Mouse (Mus musculus) left cerebral cortex, postnatal 14 days (tissue): ENCODE results near the gene Lmo4. TPM values are rescaled to one million over a fixed set of nuclear protein-coding genes. Genes with fewer than 3 reads are reported as not detected.
A peak's percentile ranks its signal among the peaks of the same experiment; 100 is the strongest.

Experiments
- DNase-seq, 2 experiments: peaks; one replicate each; pipeline ENCODE4 v3.0.0; 2021 to 2022; ENCODE audit warnings: low spot score in 2 of 2, mixed read lengths in 1 of 2
- intact Hi-C: fragments of 180-260 bp; cut with DNase I; formaldehyde crosslinking; loops from one replicate; pipeline ENCODE4 v1.15.1; 2025
- total RNA-seq, 2 experiments: library from RNA; stranded (reverse); gene quantifications; 2 replicates each; pipeline ENCODE4 v1.2.3; 2021

Lmo4 gene
- total RNA-seq, 2 experiments from 2014 or later = 306 to 308 TPM

DNA sequence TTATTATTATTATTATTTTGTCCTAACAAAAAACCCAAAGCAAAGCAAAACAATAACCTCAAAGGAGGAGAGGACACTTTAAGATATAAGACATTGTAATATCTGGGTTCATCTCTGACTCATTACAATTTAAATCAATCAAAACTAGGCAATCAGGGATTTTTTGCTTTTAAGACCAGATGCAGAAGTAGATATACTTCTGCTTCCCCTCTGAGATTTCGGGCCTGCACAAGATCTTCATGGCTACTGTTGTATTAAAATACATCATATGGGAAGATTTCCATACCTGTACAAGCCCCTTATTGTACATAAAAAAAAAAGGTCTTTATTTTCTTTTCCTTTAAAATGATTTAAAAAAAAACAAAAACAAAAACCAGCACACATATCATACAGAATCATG is 1.9 kb upstream of the Lmo4 start:
- intact Hi-C loops = loop anchor here (10.0 kb wide), 1 partner anchor 962 kb away; no protein-coding TSS in a partner anchor
- no peak for DNase-seq

DNA sequence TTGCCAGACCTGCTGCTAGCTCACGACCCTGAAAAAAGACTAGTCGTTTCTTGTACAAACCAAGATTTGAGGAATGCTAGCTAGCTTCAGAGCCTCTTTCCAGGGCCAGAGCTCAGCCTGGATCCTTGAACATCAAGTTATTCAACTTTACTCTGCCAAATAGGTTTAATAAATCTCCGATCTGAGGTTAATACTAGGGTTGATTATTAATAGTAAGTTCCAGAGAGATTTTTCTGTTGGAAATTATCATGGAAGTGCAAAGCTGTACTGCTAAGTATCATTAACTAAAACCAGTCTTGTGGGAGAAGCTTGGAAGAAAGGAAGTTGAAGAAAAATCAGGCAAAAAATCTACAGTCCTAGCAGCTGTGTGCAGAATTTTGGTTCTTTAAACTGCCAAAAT is 1.2 kb upstream of the Lmo4 start:
- intact Hi-C loops = loop anchor here (10.0 kb wide), 1 partner anchor 961 kb away; no protein-coding TSS in a partner anchor

DNA sequence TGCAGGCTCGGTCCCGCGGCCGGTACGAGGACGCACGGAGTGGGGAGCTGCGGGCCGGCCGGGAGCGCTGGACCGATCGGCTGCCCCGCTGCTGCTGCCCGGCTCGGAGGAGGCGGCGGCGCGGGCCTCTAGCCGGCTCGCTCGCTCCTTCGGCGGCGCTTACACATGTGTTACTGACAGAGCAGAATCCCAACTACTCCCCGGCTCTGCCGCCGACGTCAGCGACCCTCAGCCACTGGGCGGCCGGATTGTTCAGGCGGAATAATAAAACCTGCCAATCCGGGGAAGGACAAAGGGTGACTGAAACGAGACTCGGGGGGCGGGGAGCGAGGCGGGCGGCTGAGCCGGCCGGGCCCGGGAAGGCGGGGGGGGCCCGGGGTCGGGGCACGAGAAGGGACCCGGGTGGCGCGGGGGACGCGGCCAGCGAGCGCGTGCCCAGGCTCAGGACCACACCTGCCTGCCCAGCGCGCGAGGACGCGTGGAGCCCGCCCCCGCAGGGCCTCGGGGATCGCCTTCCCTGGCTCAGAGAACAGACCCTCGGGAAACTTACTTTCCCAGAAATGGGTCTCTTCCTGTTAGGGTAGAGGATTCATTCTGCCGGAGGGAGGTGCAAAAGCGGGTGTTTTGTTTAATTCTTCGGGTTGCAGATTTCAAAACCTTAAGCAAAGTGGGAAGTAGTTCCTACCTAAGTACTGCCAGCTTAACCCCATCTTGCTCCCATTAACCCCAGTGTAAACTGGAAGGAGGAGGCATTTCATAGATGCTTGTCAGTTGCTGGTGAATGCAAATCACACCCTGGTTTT is 532 bp upstream of the Lmo4 start:
- intact Hi-C loops = loop anchor here (10.0 kb wide), 1 partner anchor 961 kb away; no protein-coding TSS in a partner anchor
- DNase-seq = peak; percentile 94 to 96

More for the DNA sequence above, 1.2 kb upstream of the Lmo4 start:
- DNase-seq = no peak

DNA sequence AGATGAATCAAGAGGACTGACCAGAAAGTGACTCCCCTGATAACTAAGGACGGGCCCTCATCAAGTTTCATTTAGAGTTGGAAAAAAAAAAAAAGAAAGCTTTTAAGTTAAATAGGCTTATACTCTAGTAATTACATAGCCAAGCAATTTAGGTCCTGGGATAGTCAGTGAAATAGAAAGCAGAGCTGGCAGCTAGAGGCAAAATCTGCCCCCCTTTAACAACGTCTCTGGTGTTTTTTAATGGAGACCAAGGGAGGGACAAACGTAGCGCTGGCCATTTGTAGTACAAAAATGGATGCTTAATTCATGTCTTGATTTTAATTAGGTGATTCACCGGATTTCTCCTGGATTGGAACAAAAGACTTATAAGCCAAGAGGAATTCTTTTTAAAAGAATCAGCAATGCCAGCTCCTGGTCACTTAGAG is 1.0 kb downstream of the Lmo4 start:
- intact Hi-C loops = loop anchor here (5.0 to 10.0 kb wide), 3 partner anchors 607 to 959 kb away; no protein-coding TSS in a partner anchor

DNA sequence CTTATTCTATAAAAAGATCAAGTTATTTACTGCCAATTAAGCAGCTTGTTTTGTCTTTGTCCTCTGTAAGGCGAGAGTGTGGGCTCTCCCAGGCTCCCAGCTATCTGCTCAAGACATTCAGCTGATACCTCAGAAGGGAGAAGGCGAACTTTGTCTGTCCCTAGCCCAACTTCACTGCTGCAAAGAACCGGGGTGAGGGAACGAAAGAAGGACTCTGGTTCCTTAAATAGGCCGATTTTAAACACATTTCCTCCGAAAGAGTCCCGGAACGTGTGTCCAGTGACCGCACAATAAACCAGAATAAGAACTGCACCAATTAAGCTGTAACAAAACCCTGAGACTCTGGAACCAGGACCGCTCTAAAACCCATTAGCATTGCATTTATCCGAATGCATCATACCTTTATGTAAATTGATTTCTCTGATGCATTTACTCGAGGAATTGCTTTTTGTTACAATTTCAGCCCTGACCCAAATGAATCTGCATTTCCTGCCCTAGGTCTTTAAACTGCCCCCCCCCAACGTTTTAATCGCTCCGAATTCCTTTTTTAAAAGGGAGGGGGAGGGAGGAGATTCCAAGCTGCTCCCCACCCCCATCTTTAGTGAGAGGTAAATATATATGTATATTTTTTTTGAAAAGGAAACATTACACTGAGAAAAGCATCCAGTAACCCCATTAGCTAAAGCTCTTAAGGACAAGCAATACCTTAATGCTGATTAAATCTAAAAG is 1.6 kb downstream of the Lmo4 start:
- DNase-seq = peak in 1 of 2 experiments; percentile 36
- intact Hi-C loops = loop anchor here (5.0 to 10.0 kb wide), 3 partner anchors 606 to 959 kb away; no protein-coding TSS in a partner anchor

More for the DNA sequence above, 1.0 kb downstream of the Lmo4 start:
- no peak for DNase-seq

DNA sequence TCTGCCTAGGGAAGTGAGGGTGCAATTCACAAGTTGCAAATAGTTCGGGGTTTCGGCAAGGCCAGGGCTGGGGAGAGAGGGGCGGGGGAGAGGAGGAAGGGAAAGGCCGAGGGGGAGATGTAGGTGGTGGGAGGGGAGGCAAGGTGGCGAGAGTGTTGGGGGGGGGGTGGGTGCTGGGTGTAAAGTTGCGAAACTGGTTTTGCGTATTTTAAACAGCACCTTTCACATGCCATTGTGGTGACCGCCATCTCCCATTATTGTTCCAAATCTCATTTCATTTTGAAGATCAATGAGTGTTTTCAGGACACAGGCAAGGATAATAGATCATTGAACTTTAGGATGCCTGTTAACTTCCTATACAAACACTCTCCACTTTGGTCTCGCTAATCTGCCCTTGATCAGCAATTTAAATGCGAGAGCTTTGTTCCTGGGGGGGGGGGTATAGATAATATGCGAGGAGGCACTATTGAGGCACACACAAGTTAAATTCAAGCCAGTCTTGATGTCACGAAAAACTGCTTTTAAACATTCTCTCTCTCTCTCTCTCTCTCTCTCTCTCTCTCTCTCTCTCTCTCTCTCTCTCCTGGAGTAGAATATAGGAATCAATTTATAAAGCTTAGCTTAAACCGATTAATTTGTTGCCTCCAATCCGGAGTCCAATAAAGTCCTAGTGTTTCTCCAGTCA is 2.3 kb downstream of the Lmo4 start:
- intact Hi-C loops = loop anchor here (5.0 to 10.0 kb wide), 3 partner anchors 605 to 958 kb away; no protein-coding TSS in a partner anchor
- DNase-seq = no peak

DNA sequence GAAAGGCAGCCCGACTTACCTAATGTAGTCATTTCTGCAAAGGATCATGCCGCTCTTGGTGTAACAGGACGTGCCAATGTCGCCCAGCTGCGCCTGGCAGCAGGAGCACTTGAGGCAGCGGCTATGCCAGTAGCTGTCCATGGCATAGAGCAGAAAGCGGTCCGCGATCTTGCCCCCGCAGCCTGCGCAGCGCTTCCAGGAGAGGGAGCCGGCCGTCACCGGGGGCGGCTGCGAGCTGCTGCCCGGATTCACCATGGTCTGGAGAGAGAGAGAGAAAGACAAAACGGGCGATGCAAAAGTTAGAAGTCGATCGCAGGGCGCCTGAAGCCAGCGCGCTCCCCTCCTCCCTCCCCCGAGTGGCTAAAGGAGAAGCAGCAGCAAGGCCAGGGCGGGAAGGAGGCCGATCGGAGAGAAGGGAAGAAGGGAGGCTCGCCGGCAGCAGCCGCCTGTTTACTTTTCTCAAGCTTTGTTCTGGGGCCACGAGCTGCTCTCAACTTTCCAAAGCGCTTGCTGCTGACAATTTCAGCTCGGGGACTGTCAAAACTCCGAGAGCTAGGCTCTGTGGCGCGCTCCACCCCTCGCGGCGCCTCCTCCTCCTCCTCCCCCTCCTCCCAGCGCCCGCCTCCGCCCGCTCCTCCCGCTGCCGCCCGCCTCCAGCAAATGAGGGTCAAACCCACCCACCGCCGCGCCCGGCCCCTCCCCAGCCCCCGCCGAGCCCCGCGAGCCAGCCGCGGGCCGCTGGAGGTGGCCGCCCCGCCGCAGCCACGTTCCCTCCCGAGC is 3.0 kb downstream of the Lmo4 start:
- peak in 1 of 2 experiments; percentile 77 for DNase-seq
- intact Hi-C loops = loop anchor here (5.0 to 10.0 kb wide), 3 partner anchors 605 to 957 kb away; no protein-coding TSS in a partner anchor

DNA sequence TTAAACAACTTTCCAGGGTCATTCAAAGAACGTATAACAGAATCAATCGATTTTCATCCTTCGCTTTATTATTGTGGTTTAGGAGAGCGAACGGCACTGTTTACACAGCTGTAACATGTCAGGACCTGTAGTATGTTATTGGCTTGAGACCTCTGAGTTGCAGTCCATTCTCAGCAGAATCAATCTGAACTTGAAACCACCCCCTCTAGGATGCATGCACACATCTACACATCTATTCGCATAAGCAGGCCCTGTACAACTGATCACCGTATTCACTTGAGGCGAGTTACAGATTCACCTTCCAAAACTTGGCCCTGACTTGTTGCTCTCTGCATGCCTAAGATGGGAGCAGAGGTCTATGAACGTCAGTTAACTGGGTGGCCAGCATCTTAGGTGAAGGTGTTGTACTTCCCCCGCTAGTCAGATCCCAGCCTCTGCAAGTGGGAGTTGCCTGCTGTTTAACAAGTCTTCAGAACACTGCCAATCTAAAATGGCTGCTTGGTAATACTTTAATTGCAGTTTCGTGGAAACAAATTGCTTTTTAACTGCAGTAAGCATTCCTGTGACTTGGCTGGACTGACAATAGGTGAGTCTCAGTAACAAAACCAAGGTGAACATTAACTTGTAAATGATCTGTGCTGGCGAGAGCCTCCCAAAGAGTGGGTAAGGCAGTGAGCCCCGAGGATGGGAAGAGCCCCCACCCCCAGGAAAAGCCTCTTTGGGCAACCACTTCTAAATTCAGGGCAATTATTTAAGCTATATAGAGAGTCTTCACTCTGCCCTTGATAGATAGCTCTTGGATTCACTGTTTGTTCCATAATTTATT is 19.5 kb downstream of the Lmo4 start:
- DNase-seq = no peak
- intact Hi-C loops = no loop called here

DNA sequence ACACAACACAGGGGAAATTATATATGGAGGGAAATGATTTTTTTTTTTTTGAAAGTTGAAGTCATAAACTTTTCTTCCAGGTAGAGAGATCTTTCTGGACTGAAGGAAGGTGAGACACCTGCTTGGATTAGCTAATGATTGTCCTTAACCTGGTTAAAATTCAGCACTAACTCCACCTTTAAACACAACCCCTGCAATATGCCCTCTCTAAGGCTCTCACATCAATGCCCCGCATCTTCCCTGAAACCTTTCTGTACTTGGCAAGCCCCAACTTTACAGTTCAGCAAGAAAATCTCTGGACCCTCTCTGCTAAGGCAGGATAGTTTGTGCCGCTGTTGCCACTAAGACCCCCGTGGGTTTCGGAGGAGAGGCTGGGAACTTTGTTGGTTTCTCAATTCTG is 20.1 kb downstream of the Lmo4 start:
- intact Hi-C loops = no loop called here
- DNase-seq = no peak

DNA sequence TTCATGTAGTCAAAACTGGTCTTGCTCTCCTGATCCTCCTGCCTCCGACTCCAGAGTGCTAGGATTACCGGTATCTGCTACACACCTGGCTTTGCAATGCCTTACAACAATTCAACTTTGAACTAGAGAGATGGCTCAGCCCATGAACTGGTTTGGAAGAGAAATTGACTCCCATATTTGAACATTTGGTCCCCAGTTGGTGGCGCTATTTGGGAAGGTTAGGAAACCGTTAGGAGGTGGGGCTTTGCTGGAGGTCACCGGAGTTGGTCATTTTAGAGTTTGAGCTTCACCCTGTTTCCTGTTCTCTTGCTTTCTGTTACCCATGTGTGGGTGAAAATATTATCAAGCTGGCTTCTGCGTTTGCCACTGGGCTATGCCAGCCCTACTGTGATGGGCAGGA is 22.8 kb downstream of the Lmo4 start:
- no peak for DNase-seq
- intact Hi-C loops = no loop called here

DNA sequence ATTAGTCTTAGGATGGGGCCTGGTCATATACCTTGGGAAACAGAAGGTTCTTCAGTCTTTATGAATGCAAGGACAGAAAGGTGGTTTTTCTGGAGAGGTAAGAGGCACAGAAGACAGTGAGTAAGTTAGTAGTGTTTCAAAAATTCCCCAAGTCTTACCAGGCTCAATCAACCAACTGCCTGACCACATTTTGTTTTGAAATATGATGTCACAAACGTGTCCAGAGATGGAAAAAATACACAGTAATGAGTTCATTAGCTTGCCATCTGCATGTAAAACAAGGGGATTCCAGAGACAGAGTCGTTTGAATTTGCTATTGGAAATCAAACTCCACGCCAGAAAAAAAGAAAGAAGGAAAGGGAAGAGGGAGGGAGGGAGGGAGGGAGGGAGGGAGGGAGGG is 26.1 kb downstream of the Lmo4 start:
- intact Hi-C loops = no loop called here
- no peak for DNase-seq

DNA sequence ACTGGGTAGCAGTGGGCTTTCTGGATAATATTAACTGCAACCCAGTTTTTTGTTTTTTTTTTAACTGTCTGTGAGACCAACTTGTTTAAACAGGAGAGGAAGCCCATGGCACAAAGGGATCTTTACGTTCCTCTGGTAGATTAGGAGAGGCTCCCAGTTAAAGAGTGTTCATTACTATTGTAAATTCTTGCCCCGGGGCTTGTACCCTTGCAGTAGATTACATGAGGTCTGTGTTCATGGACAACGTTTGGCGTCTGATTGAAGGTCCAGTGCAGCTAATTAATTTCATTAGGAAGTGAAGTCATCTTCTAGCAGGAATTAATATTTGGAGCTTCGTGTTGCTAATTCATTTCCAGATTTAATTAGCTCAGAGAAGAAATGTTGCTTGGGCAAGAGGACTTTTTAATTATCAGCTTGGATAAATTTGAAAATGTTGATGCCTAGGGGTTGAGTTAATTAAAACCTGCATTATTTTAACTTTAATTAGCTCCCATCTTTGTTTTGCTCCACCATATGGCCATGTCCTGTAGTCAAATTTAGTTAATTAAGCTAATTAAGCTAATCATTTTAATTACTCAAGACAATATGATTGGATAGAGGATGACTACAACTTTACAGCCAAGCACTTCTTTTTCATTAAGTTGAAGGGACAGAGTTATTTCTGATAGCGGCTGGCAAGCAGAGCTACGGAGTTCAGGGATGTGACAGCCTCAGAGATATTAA is 31.0 kb downstream of the Lmo4 start:
- intact Hi-C loops = no loop called here
- DNase-seq = no peak

DNA sequence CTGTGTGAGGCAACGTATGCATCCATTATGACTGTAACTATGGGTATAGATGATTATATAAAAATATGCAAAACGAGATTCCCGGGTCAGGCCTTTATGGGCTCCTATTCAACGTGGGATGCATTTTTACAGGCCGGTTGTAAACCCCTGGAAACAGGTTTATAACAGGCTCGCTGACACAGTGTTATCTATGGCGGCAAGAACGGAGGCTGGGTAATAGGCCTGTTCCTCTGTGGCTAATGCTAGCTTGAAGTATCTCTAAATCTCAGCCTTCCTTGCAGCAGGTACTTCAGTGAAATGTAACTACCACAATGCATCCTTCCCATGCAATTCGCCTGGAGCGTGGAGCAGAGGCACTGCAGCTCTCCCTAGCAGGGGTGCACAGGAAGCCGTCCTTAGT is 31.9 kb downstream of the Lmo4 start:
- intact Hi-C loops = no loop called here
- no peak for DNase-seq

DNA sequence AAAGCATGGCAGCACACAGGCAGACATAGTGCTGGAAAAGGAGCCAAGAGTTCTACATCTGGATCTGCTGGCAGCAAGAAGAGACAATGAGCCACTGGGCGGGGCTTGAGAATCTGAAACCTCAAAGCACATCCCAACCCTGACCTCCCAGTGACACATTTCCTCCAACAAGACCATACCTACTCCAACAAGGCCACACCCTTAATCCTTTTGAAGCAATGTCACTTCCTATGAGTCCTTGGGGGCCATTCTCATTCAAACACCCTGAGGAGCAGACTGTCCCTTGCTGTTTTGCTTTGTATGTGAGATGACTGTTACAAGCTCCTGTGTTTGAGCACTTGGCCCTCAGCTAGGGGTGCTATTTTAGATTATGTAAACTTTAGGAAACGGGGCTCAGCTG is 33.3 kb downstream of the Lmo4 start:
- intact Hi-C loops = no loop called here
- DNase-seq = no peak

DNA sequence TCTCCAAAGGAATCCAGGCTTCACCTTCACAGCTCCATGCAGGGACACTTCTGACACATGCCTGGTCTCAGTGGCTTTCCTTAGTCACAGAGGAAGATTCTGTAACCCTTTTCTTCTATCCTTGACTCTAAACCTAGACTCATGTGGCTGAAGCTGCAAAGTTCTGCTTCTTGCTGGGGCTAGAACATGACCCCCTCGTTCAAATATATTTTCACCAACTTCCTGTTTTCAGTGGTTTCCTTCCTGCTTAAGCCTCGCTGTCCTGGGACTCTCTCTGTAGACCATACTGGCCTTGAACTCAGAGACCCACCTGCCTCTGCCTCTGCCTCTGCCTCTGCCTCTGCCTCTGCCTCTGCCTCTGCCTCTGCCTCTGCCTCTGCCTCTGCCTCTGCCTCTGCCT is 34.5 kb downstream of the Lmo4 start:
- intact Hi-C loops = no loop called here
- no peak for DNase-seq

DNA sequence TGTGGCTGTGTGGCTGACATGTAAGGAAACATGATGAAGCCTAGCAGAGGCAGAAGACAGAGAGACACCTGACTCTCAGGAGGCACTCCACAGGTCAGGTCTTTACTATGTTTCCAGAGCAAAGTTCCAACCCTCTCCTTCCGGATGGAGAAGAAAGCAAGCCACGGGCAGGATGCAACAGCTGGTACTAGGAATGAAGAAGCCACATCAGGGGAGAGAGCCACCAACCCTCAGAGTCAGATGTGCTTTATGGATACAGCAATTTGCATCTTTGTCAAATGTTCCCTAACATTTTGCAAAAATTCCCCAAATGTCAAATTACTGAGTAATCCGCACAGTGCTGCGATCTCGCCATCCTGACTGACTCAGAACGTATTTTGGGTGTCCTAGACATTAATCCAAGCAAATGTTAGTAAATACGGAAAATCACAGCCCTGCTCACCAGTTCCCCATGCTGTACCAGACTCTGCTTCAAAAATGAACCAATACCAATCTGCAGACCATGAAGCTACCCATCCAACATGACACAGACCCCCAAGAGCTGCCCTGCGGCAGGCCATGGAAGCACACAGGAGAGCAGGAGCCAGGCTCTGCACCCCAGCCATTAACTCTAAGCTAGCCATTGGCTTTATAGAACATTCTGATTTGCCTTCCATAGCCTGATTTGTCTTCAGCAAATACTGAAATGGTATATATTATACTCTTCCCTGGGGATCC is 38.4 kb downstream of the Lmo4 start:
- no peak for DNase-seq
- intact Hi-C loops = no loop called here

DNA sequence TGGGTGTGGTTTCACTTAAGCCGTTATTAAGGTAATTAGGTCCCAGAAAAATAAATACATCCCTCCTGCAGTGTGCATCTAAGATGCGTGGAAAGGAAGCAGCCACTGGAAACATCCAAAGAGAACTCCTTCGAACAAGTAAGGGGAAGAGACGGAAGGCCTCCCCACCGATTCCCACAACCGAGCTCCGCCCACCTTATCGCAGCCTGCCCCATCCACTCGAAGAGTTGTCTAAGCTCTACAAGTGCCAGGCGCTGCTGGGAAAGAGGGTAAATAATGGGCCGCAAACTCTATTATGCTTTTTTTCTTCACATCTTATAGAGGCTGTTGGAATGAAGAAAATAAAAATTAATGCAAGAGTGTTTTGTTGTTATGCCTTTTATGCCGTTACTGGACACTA is 39.6 kb downstream of the Lmo4 start:
- intact Hi-C loops = no loop called here
- no peak for DNase-seq
